In the genomic region with DNA sequence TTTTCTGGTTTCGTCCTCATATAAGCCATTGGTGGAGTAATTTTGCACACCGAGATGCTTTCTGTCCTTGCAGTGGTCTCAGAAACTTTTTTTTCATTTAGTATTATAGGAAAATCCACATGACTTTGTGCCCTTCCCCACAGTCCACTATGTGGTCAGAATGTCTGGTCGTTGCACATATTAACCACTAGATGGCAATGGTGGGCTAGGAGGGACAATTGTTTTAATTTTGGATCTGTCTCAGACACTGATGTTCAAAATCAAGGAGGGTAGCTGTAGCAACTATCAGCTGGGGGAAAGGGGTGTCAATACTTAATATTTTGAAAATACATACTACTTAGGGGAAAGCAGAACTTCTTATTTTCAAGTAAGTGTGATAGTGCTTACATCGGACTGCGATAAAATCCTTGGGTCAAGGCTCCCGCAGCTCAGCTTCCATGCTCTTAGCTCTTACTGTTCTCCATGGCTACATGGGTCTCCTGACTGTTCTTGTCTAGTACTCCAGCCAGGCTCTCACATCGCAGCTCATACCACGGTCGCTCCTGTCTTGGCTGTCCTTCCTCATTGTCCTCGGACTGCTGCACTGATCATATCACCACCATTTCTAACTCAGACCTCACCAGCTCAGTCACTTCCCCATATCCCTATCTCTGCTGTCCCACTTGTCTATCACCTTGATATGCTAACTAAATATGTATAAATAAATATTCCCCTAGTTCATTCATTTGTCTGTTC, we compare ENCODE assay signal across 8 mouse cellular contexts.
DNase-seq lines count a peak whose midpoint lies in the region; ATAC-seq and TF ChIP-seq lines count a peak whose summit lies in the region.

No protein-coding gene starts in this region.

- no peak for ATAC-seq in heart, postnatal 0 days (ENCODE audit: insufficient read depth, low read depth)
- no peak for ATAC-seq in heart, embryonic 12.5 days (ENCODE audit: insufficient number of reproducible peaks, low FRiP score)
- peak; percentile 74; the same call in 1 of the 2 replicates for ATAC-seq in hindbrain, embryonic 15.5 days (ENCODE audit: low FRiP score, low read depth)
- ATAC-seq in erythroblast, adult 5-6 weeks (replicated peaks; ENCODE audit: low FRiP score, poor library complexity, severe bottlenecking) = no peak

- TF ChIP-seq CTCF in heart, postnatal 0 days (IDR thresholded peaks at IDR 0.05; ENCODE audit: low read depth) = peak; percentile 80

- no peaks in the 10 kb centered on the region for H3K9me3 ChIP-seq in heart, postnatal 0 days (replicated peaks; ENCODE audit: control insufficient read depth, low read length)
- no peaks in the 10 kb centered on the region for H3K9me3 ChIP-seq in heart, embryonic 12.5 days (replicated peaks)
- no peaks in the 10 kb centered on the region for H3K9me3 ChIP-seq in hindbrain, embryonic 15.5 days

- no peak overlapping the region for H3K4me3 ChIP-seq in heart, postnatal 0 days (ENCODE audit: low read depth, low read length)
- no peak overlapping the region for H3K4me3 ChIP-seq in heart, embryonic 12.5 days
- no peak overlapping the region for H3K4me3 ChIP-seq in hindbrain, embryonic 15.5 days

- no peaks in the 10 kb centered on the region for H3K27me3 ChIP-seq in heart, postnatal 0 days (ENCODE audit: control insufficient read depth, insufficient read depth, low read length)
- H3K27me3 ChIP-seq in heart, embryonic 12.5 days (replicated peaks) = no peaks in the 10 kb centered on the region
- no peaks in the 10 kb centered on the region for H3K27me3 ChIP-seq in hindbrain, embryonic 15.5 days

- peak; percentile 15 for DNase-seq in heart, postnatal 0 days (ENCODE audit: low spot score)
- DNase-seq in ES-CJ7 (ENCODE audit: low read depth, low spot score) = peak; percentile 34
- peak; percentile 34 for DNase-seq in cerebellum, adult 9-11 months
- DNase-seq in retina, adult 2 months (ENCODE audit: low read depth, low spot score) = peak; percentile 22
- no peak for DNase-seq in urinary bladder, postnatal 4 days (ENCODE audit: low spot score in 2 of 2)

- H3K4me2 ChIP-seq in heart, postnatal 0 days (ENCODE audit: low read depth, low read length) = no peak overlapping the region
- no peak overlapping the region for H3K4me2 ChIP-seq in heart, embryonic 12.5 days
- no peak overlapping the region for H3K4me2 ChIP-seq in hindbrain, embryonic 15.5 days

- no peak overlapping the region for H3K9ac ChIP-seq in heart, postnatal 0 days (replicated peaks; ENCODE audit: low read depth, low read length)
- no peak overlapping the region for H3K9ac ChIP-seq in heart, embryonic 12.5 days
- no peak overlapping the region for H3K9ac ChIP-seq in hindbrain, embryonic 15.5 days

- H3K36me3 ChIP-seq in heart, postnatal 0 days (replicated peaks; ENCODE audit: control insufficient read depth, insufficient read depth, low read length) = no peaks in the 10 kb centered on the region
- no peaks in the 10 kb centered on the region for H3K36me3 ChIP-seq in heart, embryonic 12.5 days
- no peaks in the 10 kb centered on the region for H3K36me3 ChIP-seq in hindbrain, embryonic 15.5 days

- H3K27ac ChIP-seq in heart, postnatal 0 days (ENCODE audit: low read depth) = no peak overlapping the region
- H3K27ac ChIP-seq in heart, embryonic 12.5 days (ENCODE audit: poor library complexity, severe bottlenecking) = no peak overlapping the region
- H3K27ac ChIP-seq in hindbrain, embryonic 15.5 days (replicated peaks) = no peak overlapping the region

- no peak for TF ChIP-seq EP300 in heart, postnatal 0 days (IDR thresholded peaks at IDR 0.05; ENCODE audit: low read depth)

- WGBS in heart, postnatal 0 days = 52% methylated on average over 10 of the region's 10 CpGs
- 53% methylated on average over 10 of the region's 10 CpGs for WGBS in heart, embryonic 12.5 days
- 63% methylated on average over 10 of the region's 10 CpGs for WGBS in hindbrain, embryonic 15.5 days

- H3K4me1 ChIP-seq in heart, postnatal 0 days (ENCODE audit: control insufficient read depth, insufficient read depth) = no peaks in the 10 kb centered on the region
- H3K4me1 ChIP-seq in heart, embryonic 12.5 days (replicated peaks) = no peaks in the 10 kb centered on the region
- no peaks in the 10 kb centered on the region for H3K4me1 ChIP-seq in hindbrain, embryonic 15.5 days (replicated peaks)

Comparison
In these comparisons a context has a peak if more than half of its experiments do, and no peak if none do; other contexts are left out.
1. DNase-seq: peak in heart, postnatal 0 days (single experiment), ES-CJ7 (single experiment), cerebellum, adult 9-11 months (single experiment) and retina, adult 2 months (single experiment); none in urinary bladder, postnatal 4 days (0 of 2).